Mouse (Mus musculus) kidney, adult 11 months (tissue): ENCODE measurements around the gene Gpr84.
A peak's percentile ranks its signal among the peaks of the same experiment; 100 is the strongest.

ENCODE experiments used
- DNase-seq: peaks from one replicate; pipeline ENCODE4 v3.0.0; 2022

Gene Gpr84

GRCm38 (mm10) chr15:103305792-103306645 lies 4.4 kb downstream of the Gpr84 start:
- peak; percentile 66 for DNase-seq

DNA sequence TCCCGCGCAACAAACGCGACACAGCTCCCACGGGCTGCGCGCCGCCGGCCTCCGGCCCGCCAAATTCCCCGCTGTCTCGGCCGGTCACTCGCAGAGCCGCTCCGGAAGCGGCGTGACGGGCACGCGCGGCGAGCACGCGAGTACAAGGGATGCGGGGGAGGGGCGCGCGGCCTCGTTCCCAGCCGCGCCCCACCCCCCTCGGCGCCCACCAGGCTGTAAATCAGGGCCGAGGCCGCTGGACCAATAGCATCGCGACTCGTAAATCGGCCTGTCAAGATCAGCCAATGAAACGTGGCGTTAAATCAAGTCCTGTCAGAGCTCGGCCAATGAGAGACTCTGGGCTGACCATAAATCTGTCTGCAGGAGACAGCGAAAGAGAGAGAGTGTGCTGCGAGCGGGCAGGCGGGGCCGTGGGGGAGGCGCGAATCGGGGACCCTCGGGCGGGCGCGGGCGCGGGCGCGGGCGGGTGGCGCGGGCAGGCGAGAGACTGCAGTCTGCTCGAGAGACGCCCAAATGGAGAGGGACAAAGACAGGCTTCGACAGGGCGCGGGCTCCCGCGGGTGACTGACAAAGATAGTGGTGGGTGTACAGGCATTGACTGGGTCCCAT lies 5.2 kb downstream of the Gpr84 start:
- peak; percentile 99 for DNase-seq

DNA sequence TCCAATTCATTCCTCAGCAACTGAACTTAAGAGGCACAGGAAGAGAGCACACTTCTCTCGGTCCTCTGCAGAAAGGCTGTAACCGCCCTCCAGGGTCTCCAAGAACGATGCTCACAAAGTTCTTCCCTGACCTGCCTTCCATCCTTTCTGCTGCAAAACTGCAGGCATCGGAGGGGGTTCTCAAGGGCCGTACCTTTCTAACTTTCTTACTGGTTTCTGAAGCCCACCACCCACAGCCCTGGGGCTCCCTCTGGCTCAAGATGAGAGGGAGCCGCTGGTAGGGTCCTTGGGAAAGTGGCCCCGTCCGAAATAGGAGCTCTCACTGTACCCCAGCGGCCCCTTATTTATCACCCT lies 5.8 kb downstream of the Gpr84 start:
- DNase-seq = no peak

DNA sequence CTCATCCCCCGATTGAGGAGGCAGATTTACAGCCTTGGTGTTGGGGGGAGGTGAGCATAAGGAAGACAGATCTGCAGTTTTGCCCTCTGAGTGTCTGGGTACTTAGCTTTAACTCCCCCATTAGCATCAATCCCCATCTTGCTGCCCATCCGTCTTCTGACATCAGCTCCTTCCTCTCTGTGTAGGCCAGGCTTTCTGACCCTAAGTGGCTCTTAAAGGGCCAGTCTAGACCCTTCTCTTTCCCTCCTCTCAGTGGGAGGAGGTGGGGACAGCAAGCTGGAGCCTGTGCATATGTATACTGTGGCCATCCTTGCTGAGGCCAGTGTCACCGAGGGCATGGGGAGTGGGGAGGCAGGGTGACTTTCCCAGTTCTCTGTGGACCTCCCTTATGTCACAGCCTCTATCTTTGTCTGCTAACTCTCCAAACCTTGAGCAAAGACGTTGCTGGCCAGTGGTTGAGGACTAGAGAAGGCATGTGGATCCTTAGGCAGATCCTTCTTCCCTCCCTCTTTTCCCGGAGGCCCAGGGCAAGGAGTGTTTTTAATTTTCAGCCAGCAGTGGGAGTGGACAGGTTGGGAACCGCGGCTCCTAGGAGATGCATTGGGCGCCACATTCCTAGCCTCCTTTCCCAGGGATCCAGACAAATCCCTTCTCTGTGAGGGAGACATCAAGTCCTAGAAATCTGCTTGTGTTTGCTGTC lies 6.3 kb downstream of the Gpr84 start:
- DNase-seq = no peak

DNA sequence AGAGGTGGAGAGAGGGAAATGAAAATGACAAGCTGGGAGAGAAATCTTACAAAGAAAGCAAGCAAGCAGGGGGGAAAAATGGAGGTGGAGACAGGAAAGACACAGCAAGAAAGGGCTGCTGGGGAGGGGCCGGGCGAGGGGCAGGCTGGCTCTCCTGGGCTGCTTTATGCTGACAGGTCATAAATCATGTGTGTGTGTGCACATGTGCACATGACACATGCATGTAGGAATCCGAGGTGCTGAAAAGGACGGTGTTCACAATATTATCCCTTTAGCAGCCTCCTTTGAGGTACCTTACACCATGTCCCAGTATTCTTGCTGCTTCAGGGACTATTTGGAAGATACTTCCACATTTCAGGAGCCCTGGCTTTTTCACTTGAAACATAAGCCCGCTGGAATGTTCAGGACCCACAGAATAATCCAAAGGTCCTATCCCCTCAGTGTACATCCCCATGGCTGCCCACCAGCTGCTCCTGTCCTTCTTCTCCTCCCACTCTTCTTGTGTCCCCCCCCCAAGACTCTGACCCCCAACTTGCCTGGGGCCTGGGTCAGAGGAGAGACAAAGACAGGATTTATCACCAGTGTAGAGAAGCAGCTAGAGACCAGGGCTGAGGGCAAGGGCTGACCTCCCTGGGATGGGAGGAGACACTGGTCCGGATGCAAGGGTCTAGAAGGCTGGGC lies 7.9 kb downstream of the Gpr84 start:
- no peak for DNase-seq

DNA sequence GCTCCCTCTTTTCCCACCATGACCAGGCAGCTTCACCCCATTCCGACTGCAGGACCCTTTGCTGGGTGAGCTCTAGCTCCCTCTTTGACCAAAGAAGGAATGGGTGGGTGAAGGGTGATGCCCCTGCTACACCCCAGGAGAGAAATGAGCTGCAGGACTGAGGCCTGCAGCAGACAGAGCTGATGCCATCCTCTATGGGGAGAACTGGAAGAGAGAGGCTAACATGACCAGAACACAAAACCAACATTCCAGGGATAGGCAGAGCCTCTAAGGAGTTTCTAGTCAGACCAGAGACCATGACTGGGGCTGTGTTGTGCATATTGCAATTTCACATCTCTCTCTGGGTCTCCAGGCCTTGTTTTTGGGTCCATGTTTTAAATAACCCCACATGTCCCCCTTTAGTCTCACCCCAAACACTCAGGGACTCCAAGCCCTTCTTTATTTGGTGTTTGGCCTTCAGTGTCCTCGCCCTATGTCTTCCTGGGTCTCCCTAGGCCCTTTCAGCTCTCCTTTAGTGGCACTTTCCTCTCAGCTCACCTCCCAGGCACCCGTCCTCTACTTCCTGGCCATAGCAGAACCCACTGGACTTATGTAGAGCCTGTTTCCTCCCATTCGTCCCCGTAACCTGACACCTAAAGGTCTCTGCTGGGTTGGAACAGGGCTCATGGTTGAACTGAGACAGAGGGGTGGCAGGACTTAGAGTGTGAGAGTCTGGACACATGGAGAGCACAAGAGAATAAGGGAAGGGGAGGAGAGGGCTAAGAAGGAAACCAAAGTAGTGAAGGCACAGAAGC lies 8.7 kb downstream of the Gpr84 start:
- DNase-seq = no peak

- DNase-seq = no peak
Observed at GRCm38 (mm10) chr15:103301046-103301445, 9.4 kb downstream of the Gpr84 start.

DNA sequence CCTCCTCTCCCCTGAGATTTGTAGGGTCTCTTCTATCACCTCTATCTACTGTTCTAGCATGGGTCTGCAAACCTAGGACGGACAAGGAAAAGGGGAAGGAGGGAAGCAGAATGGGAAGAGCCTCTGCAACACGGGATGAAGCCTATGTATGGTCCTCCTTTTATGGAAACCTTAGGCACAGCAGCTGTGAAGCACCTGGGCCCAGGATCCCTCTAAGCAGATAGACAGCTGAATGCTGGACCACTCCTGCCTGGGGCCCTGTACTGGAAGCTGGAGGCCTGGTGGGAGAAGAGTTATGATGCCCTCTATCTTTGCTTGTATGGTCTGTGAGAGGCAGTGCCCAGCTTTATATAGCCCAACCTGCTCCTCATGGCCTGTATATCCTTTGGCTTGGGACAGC lies 9.9 kb downstream of the Gpr84 start:
- DNase-seq = no peak

DNA sequence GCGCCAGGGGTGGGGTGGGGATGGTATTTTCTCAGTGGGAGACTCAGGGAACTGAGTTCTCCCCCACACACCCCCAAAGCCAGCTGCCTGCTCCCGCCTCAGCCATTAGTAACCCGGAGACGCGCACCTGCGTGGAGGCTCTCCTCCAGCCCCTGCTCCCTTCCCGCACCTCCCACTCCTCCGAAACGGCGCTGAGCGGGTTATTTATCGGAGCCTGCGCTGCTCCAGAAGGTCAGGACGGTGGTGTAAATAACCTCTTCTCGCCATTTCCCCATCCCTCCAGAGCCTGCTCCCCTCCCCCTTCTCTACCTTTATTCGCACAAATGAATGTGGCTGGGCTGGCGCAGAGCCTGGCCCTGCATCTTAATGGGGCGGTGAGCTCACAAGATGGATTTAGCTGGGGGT lies 10.3 kb downstream of the Gpr84 start:
- no peak for DNase-seq

DNA sequence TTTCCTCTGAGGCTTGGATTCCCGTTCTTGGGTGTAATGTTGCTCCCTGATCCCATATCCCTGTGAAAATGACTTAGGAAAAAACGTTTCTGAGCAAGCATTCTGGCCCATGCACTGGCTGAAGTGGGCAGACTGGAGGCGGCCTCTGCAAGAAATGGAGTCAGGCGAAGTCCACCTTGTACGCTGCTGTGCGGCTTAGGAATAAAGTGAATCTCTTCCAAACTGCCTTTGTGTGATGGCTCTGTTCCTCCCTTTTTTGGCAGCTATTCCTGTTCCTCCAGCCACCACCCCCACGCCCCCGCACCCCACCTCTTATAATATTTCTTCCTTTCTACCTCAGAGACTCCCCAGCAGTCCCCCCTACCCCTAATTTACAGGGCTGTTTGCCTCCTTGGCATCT lies 10.8 kb downstream of the Gpr84 start:
- no peak for DNase-seq

DNA sequence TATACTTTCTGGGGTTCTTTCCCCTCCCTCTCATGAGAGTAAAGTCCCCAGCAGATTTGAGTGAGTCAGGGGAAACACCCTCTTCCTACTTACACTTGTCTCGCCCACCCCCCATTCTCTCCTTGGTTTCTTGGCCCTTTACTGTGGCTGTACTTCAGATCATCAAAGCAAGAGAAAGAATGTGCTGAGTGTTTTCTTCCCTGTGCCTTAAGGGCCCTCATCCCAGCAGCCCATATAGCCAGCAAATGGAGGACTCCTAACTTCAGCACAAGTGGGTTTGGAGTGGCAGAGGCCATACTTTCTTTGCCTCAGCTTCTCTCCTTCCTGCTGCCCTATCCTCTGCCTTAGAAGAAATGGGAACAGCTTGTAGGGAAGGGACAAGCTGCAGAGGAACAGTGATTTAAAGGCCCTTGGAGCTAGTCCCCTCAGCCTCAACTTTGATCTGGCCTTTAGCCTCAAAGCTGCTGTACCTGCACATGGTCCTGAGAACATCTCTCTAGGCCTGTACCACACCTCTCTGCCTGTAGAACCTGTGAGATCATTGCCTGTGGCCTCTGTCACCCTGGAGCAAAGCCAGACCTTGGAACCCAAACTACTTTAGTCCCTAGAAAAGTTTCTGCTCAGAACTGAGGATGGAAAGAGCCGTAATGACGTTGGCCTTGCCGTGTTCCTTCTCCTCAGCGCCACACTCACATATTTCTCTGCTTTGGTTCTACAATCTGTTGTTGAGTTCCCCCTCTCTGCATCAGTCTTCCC lies 11.4 kb downstream of the Gpr84 start:
- no peak for DNase-seq

DNA sequence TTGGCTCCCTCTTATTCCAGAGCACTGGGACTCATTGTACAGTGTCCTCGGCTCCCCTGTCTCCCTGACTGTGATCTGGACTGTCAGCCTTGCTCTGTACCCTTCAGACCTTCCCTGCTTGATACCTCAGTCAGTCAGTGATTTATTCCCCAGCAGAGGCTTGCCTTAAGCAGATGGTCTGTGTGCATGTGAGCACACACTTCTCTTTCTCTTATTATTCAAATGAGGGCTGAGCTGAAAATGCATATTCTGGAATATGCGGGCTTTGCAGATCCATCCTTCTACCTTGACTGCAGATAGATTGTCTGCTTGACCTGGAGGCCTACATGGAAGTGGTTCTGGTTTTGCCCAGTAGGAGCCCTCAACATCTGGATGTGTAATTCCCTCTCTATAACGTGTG lies 12.4 kb downstream of the Gpr84 start:
- no peak for DNase-seq

GRCm38 (mm10) chr15:103297313-103297712 lies 13.1 kb downstream of the Gpr84 start:
- no peak for DNase-seq

- DNase-seq = no peak
Observed at GRCm38 (mm10) chr15:103295851-103296250, 14.6 kb downstream of the Gpr84 start.

- DNase-seq = no peak
Observed at GRCm38 (mm10) chr15:103294649-103295048, 15.8 kb downstream of the Gpr84 start.

DNA sequence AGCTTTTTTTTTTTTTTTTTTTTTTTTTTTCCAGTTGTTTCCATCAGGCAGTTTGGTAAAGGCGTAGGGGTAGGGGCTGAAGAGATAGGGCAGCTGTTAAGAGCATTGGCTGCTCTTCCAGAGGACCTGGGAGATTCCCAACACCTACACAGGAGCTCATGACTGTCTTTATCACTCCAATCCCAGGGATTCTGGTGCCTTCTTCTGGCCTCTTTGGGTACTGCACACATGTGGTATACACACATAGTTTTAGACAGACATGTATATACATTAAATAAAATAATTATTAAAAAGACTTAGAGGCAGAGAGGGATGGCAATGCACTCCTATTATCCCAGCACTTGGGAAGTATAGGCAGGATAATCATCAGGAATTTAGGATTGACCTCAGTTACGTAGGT lies 17.0 kb downstream of the Gpr84 start:
- no peak for DNase-seq

DNA sequence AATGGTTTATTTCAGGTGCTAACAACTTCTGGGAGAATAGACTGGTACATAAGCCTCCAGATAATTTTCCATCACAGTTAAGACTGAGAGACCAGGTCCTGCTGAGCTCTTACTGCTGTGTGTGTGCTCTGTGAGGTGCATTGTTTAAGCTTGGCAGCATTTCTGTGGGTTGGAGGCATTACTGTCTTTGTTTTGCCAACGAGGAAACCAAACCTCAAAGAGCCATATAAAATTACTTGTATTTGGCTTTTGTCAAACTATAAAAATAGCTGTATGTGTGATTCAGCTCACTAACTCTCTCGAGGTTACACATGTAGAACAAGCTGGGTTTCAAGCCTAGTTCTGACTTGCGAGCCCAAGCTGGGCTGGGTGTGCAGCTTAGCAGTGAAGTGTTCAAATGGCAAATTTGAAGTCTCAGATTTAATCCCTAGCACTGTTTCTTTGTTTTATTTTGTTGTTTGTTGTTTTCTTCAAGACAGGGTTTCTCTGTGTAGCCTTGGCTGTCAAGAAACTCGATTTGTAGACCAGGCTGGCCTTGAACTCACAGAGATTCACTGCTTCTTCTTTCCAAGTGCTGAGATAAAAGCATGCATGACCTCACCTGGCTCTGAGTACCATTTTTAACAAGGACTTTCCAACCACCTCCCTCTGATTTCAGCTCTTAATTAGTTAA lies 17.6 kb downstream of the Gpr84 start:
- DNase-seq = no peak

- no peak for DNase-seq
Observed at GRCm38 (mm10) chr15:103290843-103291242, 19.6 kb downstream of the Gpr84 start.

DNA sequence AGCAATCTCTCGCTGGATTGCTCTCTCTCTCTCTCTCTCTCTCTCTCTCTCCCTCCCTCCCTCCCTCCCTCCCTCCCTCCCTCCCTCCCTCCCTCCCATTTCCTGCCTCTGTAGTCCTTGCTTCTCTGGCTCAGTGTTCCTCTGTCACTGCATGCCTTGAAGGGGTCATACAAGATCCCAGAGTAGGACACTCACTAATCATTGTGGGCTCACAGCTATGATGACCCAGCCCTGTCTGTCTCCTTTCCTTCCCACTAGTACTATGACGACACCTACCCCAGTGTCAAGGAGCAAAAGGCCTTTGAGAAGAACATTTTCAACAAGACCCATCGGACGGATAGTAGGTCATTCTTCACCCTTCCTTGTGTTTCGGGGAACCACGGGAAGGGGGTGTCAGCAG lies 20.0 kb downstream of the Gpr84 start:
- DNase-seq = no peak

DNA sequence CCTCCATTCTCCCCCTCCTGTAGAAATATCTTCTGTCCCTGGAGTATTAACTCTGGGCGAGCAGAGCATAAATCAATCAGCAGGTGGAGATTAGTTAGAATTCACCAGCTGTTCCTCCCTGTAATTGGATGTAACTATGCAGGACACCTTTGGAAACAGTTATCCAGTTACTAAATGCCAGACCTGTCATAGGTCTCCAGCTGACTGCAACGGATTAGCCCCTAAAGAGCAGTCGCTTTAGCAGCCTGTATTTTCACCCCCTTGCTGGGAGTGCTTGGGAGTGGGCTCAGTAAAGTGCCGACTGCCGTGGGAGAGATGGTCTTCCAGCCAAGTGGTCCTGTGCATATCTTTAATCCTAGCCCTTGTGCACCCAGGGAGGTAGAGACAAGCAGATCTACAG lies 20.8 kb downstream of the Gpr84 start:
- no peak for DNase-seq

DNA sequence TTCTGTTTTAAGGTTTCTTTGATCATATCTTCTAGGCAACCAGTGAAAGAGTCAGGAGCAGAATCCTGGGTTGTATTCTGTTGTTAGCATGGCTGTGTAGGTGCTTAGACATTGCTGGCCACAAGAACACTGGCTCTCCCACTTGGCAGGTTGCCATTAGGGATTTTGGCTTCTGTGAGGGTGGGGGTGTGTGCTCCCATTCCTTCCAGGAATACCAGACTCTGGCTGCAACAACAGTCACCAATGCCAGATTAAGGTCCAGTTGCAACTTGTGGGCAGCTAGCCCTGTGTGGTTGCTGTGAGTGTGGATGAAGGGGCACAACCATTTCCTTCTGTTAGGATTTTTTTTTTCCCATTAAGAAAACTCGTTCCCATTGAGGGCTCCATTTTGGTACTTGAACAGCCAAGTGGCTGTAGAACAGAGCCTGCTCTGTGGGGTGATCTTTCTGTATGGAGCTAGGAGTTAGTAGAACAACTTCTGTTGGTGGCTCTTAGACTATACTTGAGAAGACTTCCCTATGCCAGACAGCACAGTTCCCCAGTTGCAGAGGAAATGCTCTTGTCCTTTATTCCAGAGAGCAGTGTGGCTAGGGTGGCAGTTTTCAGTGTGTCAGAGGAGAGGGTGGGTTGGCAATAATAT lies 24.5 kb downstream of the Gpr84 start:
- no peak for DNase-seq
